Mouse (Mus musculus) layer of hippocampus, adult 18-20 months (tissue): ENCODE measurements at regions not wholly inside any gene's neighbourhood (a gene's known extent, or its start where the extent isn't known, plus 50 kb on each side); places are given as distances from the start of the nearest gene placed in this dataset.

Experiments
- DNase-seq, 2 experiments: peaks; one replicate each; pipeline ENCODE4 v3.0.0; 2022; ENCODE audit warnings: low spot score in 2 of 2

DNA sequence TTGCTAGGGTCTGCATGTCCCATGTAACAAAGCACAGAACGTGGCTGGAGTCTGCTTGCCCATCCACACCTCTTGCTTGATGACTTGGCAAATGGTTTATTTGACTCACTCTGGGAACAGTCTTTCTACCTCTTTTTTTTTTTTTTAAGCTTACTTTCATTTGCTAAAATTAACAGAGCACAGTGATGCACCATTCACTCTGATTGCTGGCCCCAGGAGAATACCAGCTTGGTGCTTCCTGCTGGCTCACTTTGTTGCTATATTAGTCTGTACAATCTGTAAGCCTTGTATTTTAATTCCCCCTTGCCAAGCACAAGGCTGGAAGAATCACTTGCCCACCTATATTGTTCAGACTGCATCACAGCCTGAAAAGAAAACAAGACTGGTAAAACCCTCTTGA is 521.4 kb upstream of the Atp11b start:
- peak in 1 of 2 experiments; percentile 9 for DNase-seq

DNA sequence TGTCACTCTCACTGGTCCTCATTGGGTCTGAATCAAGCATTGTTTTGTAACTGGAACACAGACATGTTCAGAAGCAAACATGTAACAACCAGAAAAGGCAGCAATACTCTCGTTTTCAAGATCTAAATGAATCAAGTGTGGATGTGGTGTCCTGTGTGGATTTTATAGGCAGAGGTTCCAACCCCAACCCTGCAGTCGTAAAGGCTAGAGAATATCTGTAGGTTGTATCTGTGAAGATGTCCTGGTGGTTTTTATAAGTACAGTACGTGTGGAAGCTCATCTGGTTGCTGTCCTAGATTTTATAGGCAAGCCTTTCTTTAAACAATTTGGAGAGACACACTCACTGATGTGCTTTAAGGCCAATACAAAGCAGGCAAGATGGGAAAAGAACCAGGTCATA is 518.8 kb upstream of the Atp11b start:
- DNase-seq: no peak

DNA sequence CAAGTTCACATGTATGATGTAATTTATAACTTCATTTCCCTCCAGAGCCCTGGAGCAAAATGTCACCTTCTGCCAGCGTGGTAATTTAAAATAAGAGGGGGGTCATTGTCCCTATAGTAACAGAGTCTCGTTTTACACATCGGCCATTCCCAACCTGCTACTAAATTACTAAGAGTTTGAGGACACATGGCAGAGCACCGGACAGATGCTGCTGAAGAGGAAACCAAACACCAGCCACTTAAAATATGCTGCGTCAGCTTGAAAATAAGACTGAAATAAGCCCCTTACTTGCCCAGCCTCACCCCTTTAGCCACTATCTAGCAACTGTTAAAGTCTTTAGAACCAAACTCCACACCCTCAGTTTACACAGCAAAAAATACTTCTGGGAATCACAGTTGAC is 518.1 kb upstream of the Atp11b start:
- no peak for DNase-seq

DNA sequence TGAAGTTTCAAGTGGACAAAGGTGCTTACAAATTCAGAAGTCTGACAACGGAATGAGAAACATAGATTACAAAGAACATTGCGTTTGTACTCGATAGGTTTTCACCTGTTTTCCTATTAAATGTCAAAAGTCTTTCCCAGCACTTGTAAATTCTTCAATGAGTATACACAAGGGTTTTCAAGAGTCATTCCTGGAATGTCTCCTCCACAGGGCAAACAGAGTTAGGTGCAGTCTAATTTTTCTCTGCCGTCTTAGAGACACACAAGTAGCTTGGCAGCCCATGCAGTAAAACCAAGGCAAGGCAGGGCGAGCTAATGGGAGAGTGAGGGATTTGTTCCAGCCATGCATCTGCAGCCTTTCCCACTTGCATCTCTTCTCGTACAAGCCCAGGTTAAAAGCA is 516.6 kb upstream of the Atp11b start:
- no peak for DNase-seq

DNA sequence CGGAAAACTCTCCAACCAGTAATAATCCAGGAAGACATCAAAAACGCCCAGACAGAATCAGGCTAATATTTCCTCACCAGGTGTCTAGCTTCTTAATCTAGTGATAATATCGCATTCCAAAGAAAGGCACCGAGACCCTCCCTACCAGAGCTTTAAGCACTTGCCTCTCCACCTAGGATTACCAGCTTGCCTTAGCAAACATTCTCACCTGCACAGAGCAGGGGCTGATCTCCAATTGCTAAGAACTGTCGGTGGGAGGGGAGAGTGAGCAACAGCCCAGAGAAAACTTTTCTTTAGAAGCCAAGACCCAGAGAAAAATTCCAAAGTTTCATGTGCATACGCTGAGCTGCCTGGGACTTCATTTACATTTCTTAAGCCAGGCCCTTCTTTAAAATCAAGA is 511.6 kb upstream of the Atp11b start:
- DNase-seq: no peak

DNA sequence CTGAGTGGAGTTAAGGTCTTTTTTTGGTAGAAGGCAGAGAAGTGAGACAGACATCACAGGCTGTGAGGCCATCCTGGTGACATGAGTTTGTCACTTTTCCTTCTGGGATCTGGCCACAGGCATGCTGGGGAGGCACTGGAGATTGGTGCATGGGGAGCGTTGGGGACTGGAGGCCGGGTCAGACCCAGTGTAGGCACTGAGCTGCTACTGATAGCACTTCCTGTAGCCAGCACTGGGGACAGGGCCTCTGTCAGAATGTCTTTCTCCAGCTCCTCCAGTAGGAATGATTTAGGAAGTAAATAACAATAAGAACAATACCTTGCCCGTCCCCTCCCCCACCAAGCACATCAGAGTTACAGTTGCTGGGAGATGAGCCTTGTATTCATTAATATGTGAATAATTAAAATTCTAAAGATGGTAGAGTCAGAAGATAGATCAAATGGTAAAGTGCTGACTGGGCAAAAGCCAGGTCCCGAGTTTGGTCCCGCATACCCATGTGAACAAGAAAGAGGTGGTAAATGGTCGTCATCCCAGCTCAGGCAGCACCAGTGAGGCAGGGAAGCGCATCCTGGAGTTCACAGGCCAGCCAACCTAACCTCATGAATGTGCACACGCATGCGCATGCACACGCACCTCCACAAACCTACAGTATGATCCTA is 510.9 kb upstream of the Atp11b start:
- DNase-seq: no peak

DNA sequence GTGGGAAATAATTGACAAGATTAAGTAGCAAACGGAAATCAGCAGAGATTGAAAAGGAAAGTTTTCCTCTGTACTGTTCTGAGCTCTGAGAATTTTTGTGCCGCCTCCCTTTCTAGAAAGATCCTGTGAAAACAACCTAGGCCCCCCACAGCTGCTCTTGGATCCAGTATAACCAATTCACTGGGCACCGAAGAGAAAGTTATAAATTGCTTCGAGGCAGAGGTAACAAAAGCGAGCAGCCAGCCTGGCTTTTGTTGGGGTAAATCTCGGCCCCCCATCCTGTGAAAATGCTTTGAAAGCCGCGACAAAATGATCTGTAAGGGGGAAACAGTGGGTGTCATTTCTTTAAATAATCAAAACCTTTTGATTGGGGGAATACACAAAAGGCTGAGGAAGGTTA is 508.9 kb upstream of the Atp11b start:
- no peak for DNase-seq

DNA sequence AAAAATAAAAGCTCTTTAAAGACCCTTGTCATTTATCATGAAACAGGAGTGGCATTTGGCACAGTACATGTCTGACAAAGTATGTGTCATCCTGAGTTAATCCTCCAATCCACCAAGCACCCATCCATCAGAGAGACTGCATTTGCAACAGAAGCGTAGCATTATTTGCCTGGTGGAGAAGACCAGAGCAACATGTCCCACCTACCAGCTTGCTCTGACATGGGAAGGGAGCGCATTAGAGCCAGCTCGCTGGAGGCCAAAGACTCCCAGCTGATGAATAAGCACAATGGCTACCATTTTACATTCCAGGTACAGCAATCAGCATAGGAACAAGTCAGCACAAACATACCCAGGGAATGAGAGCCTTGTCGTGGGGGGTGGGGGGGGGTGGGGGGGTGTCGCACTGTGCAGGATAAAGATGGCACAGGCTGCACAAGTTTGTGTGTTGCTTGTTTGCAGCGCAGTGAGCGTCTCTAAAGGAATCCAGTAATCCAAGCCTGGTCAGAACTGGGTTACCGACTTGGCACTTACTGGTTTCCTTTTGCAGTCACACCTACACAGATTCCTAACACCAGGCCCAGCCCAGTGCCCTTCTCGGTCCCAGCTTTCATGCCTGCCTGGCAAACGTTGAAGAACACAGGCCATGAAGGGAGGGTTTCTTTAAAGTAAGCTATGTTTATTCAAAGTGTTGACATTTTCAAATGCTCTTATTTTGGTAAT is 507.8 kb upstream of the Atp11b start:
- DNase-seq: no peak

DNA sequence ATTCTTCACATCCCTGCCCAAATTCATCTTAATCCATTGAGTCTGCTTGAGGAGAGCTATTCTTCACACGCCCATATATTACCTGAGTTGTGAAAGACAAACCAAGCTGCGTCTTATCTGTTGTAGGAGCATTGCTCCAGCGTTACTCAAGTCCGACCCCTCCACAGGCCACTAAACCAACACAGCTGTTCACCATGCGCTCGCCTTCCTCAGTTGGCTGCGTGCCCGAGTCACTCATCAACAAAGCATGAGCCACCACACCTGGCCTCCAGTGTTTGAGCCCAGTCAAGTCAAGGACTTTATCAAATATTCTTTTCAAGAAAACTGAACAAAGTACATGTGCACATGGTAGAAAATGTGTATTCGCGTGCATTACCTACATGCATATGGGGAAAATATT is 504.7 kb upstream of the Atp11b start:
- no peak for DNase-seq

DNA sequence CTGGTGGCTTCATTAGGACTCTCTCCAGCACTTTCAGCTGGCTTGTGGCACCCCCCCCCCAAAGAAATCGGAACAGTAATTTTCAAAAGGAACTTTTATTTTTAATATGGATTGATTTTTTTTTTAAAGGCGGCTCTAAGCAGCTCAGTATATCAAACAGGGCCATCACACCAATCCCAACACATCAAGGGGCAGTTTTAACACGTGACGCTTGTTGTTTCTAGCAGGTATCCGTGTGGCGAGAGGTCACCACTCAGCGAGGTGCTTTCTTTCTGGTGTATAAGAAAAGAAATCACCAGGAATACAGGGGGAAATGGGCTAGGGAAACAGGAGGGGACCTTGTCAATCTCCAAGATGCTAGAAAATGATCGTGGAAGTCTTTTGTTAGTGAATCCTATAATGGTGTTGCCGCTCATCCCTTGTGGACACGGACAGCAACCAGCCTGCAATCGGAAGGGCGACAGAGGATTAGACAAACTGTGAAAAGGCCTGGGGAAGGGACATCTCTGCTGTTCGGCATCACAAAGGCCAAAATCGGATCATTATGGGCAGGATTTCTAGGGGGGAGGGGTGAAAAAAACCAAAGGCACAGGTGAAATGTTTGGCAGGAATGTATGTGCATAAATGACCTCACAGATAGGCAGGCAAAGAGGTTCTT is 503.7 kb upstream of the Atp11b start:
- DNase-seq: no peak

DNA sequence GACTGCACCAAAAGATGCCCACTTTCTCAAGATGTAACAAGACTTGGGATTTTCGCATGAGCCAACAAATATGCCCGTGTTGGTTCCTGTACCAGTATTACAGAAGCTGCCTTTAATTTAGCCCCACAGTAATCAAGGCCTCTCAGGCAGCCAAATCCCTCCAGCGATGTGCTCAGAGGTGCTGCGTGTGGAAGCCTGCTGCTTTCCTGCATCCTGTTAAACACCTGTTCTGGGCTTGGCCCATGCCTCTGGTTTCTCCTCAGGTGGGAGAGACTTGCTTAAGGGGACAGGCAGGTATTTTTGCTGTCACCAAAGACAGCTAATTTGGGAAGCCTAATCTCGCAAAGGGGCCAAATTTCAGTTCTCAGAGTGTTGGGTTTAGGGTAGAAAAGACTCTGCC is 500.0 kb upstream of the Atp11b start:
- DNase-seq: no peak

DNA sequence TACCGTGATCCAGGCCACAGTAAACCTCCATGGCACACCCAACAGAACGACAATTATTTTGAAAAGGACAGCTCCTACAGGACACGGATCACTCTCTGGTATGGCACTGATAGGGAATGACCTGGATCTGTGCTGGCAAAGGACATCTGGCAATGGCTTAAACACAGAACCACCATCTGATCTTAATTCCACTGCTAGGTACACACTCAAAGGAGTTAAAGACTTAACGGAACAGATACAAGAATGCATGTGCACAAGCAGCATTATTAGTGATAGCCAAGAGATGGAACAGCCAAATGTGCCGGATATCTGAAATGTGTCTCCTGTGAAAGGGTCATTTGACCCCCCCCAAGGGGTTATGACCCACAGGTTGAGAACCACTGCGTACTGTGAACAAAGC is 493.0 kb upstream of the Atp11b start:
- no peak for DNase-seq

DNA sequence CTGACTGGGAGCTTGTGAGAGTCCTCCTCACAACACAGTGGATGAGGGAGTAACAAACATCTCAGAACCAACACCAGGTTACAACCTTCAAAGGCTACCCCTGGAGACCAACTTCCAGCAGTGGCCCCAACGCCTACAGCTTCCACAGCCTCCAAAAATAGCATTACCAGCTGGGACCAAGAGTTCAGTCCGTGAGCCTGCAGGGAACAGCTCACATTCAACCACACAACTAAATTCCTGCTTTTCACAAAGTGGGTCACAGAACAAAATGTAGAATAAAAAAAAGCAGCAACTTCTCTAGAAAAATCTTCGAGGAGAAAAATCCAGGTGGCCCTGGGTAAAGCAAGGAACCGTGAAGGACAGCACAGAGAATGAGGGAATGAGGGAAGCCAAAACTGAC is 485.0 kb upstream of the Atp11b start:
- DNase-seq: no peak

DNA sequence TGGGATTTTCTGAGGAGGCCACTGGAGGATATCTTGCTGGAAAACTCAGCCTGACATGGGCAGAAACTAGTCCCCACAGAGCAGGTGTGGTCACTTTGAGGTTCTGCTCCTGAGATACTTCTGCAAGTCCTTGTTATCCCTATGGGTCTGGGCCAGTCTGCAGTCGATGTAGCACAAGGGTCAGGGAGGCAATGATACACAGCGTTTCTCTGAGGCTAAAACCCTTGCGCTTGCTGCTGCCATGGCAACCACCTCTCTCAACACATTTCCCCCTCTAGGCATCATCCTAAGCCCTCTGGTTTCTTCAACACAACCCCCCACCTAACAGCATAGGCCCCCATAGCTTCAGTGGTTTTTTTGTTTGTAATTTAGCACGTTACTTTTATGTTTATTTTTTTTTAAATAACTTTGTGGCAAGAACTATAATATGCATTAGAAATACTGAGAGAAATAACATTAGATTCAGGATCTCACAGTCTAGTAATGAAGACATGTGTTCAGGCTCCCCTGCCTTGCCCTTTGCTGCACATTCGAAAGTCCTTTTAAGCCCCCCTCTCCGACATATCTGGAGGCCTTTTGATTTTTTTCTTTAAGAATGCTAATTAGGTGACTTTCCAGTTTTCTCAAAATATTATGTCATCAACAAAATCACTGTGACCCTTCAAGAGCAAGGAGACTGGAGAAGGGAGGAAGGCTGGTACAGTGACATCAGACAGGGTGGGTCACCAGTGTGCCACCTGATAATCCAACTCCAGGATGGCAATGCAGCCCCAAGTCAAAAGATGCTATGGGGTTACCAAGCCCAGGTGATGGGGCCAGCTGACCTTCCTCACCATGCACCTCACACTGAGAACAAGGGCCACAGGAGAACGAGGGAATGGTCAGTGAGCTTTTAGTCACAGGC is 483.7 kb upstream of the Atp11b start:
- DNase-seq: no peak

DNA sequence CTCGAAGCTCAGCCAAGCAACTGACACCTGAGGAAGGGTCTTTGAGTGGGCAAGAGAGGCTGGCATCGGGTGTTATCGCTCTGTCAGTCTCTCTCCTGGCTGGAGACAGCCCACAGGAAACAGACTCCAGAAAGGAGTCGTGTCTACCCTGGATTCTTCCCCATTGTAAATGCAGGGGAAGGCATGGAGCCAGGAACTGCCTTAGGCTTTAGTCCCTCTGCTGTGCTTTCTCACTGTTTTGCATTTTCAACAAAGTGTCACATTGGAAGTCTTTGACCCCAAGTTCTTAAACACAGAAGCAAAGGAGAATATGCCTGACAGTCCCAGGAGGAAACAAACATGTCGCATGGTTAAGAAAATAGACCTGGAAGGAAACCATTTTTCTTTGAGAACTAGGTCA is 480.4 kb upstream of the Atp11b start:
- DNase-seq: no peak

DNA sequence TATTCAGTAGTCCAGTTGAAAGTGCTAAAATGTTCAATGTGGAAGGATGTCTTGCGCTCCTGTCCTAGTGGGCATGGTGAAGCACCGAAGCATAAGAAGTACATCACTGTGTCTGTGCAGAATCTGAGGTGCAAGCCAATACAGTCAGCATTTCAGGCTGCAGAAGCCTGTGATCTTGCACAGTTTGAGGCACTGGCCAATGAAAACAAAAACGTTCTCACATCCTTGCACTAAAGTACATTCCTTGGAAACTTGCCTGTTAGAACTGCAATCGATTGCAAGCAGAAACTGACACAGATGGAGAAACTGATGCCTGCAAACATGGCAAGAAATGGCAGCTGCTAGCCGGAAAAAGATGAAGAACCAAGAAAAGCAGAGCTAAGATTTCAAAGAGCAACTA is 472.9 kb upstream of the Atp11b start:
- DNase-seq: peak; percentile 11 to 56

DNA sequence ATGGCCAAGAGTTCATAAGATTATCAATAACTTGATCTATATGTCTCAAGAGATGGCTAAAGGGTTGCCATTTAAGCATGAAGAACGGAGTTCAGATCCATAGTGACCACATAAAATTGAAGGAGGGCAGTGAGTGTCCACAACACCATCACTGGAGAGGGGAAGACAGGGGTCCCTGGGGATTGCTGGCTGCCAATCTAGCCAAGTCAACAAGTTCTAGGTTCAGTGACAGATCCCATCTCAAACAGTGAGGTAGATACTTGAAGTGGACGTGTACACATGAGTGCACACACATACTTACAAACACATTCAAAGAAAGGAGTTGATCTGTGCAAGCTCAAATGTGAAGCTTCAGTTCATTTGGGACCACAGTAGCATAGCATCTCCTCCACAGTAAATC is 471.8 kb upstream of the Atp11b start:
- no peak for DNase-seq

DNA sequence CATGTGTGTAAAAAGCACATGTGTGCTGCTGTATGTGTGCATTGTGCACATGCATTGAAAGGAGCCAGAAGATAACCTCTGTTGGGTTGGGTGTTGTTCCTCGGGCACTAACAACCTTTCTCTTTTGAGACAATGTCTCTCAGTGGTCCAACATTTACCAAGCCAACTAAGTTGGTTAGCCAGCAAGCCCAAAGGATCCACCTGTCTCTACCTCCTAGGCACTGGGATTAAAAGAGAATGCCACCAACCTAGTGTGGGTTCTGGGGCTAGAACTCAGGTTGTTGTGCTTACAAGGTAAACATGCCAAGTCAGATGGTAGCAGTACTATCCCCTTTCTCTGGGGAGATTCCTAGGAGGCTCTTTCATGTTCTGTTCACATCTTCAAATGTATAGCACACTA is 459.1 kb upstream of the Atp11b start:
- no peak for DNase-seq

DNA sequence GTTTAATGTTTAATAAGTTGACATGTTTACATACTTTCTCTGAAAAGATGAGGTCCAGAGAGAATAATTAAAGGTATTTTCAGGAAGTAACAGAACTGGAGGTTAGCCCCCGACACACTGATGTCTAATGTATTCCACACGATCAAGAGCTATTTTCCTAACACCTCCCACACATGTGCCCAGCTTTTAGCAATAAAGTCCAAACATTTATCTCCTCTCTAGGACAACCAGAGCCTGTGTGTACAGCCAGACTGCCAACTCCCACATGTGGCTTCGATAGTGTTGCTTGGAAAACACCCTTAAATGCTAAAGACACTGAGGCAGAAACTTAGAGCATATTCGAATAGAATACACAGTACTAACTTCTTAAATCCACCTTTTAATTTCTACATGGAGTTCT is 458.2 kb upstream of the Atp11b start:
- no peak for DNase-seq

DNA sequence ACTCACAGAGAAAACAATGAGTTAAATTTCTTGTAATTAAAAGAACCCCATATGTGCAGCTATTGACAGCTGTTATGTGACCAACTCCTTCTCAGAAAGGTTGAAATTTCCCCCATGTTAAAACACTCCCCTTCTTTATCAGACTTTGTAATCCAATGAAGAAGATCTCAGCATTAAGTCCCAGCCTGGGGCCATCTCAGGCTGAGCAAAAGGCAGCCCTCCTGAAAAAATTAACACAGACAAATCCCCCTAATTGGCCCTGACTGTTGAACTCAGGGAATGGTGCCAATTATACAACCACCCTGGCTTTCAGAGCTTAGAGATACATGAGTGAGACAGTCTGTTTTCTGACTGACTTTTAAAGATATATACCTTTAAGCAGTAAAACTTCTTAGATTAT is 454.9 kb upstream of the Atp11b start:
- no peak for DNase-seq

DNA sequence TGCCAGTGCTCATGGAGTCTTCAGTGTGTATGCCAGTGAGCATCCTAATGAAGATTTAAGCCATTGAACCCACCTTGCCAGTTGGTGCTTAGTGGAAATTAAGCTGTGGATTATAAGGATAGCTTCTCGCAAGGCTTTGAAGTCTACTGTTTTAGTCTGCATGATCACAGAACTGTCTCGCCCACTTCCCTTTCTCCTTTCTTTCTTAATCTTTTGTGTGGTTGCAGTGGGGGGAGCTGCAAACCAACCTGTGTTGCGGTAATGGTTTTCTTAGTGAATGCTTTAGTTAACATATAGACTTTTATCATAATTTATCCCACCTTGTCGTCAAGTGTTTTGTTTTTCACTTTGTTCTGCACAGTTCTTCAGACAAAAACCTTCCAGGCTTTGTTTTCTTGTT is 447.9 kb upstream of the Atp11b start:
- no peak for DNase-seq

DNA sequence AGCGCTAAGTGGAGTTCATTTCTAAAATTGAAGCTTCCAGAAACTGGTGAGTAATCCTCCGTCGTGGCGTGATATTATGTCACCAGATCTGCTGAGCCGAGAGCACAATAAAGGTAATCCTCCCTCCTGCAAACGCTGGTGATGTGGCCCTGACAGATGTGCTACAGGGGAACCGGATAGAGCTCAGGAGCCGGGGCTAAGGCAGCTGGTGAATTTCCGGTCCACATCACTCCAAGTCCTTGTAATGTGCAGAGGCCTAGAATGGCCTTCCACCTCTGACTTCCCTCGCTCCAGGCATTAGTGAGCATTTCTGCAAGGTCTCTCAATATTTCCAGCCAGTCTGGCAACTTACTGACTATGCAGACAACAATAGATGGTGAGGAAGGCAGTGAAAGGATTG is 439.7 kb upstream of the Atp11b start:
- no peak for DNase-seq
